Mouse (Mus musculus): ENCODE results near the gene Ntng2.
A peak's percentile ranks its signal among the peaks of the same experiment; 100 is the strongest.

Ntng2 gene

GRCm38 (mm10) chr2:29252599-29253204 is at the start of gene Ntng2:
TSS of gene Ntng2 (minus strand) at chr2:29253005.
- peak; percentile 59 for DNase-seq (ENCODE audit: low read depth, low spot score)

- DNase-seq (ENCODE audit: low read depth, low spot score) = peak; percentile 10
These were observed 42.8 kb upstream of the Ntng2 start for GRCm38 (mm10) chr2:29295557-29295956.

- DNase-seq (ENCODE audit: low read depth, low spot score) = no peak
These were observed 34.8 kb upstream of the Ntng2 start for GRCm38 (mm10) chr2:29287651-29288050.

- no peak for DNase-seq (ENCODE audit: low read depth, low spot score)
These were observed 24.9 kb upstream of the Ntng2 start for GRCm38 (mm10) chr2:29277703-29278121.

GRCm38 (mm10) chr2:29271803-29272518 is 19.2 kb upstream of the Ntng2 start:
- DNase-seq (ENCODE audit: low read depth, low spot score) = no peak

- no peak for DNase-seq (ENCODE audit: low read depth, low spot score)
These were observed 18.3 kb upstream of the Ntng2 start for GRCm38 (mm10) chr2:29271098-29271497.

- no peak for DNase-seq (ENCODE audit: low read depth, low spot score)
These were observed 14.0 kb upstream of the Ntng2 start for GRCm38 (mm10) chr2:29266810-29267209.

- DNase-seq (ENCODE audit: low read depth, low spot score) = no peak
These were observed 9.7 kb upstream of the Ntng2 start for GRCm38 (mm10) chr2:29262436-29262915.

- no peak for DNase-seq (ENCODE audit: low read depth, low spot score)
These were observed 8.3 kb upstream of the Ntng2 start for GRCm38 (mm10) chr2:29261126-29261525.

- no peak for DNase-seq (ENCODE audit: low read depth, low spot score)
These were observed 530 bp upstream of the Ntng2 start for GRCm38 (mm10) chr2:29253205-29253865.

- peak; percentile 60 for DNase-seq (ENCODE audit: low read depth, low spot score)
These were observed 676 bp downstream of the Ntng2 start for GRCm38 (mm10) chr2:29252059-29252598.

GRCm38 (mm10) chr2:29251095-29252058 is 1.4 kb downstream of the Ntng2 start:
- peak; percentile 40 for DNase-seq (ENCODE audit: low read depth, low spot score)

- DNase-seq (ENCODE audit: low read depth, low spot score) = peak; percentile 32
These were observed 2.3 kb downstream of the Ntng2 start for GRCm38 (mm10) chr2:29250263-29251094.

- no peak for DNase-seq (ENCODE audit: low read depth, low spot score)
These were observed 3.0 kb downstream of the Ntng2 start for GRCm38 (mm10) chr2:29249852-29250251.

GRCm38 (mm10) chr2:29248551-29248950 is 4.3 kb downstream of the Ntng2 start:
- no peak for DNase-seq (ENCODE audit: low read depth, low spot score)

- no peak for DNase-seq (ENCODE audit: low read depth, low spot score)
These were observed 5.4 kb downstream of the Ntng2 start for GRCm38 (mm10) chr2:29247386-29247785.

- DNase-seq (ENCODE audit: low read depth, low spot score) = no peak
These were observed 5.9 kb downstream of the Ntng2 start for GRCm38 (mm10) chr2:29246891-29247290.

- DNase-seq (ENCODE audit: low read depth, low spot score) = no peak
These were observed 6.5 kb downstream of the Ntng2 start for GRCm38 (mm10) chr2:29246275-29246674.

GRCm38 (mm10) chr2:29245341-29245779 is 7.4 kb downstream of the Ntng2 start:
- DNase-seq (ENCODE audit: low read depth, low spot score) = no peak

GRCm38 (mm10) chr2:29239329-29239728 is 13.5 kb downstream of the Ntng2 start:
- DNase-seq (ENCODE audit: low read depth, low spot score) = no peak
